Mouse (Mus musculus): ENCODE measurements around the gene Mill2. TPM values are rescaled to one million over a fixed set of nuclear protein-coding genes. Genes with fewer than 3 reads are reported as not detected.
"Not testable (repeated sequence)": the region's sequence is repeated elsewhere in the genome, so short reads cannot be mapped to it uniquely, and the experiment has no call there.

The Mill2 gene
- polyA plus RNA-seq, 1 experiment from 2014 or later = 0.50 TPM

DNA sequence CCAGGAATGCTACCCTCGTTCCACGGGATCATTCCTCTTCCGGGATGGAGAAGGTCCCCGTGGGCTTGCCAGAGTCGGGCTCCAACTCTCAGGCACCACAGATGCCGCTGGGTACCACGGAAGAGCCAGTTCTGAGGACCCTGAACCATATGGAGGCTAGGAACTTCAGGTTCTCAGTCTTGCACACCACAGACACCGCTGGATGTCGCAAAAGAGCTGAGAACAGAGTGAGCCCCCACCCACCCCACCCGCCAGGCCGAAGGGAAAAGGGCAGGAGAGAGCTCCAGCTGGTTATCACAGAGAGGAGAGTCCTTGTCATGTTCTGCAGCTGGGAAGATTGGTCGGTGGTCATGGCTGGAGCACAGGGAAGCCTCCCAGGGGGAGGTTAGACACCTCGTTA lies 7.5 kb upstream of the Mill2 start:
- Histone ChIP-seq H3K36me3 (replicated peaks; ENCODE audit: control insufficient read depth, insufficient read depth) (no peaks in the 10 kb centered on the region), H3K4me3 (replicated peaks; ENCODE audit: low read length) (no peak overlapping the region), H3K9me3 (ENCODE audit: control insufficient read depth, low read length) (no peaks in the 10 kb centered on the region), H3K4me2 (replicated peaks) (no peak overlapping the region), H3K27me3 (ENCODE audit: control insufficient read depth, insufficient read depth, low read length) (no peaks in the 10 kb centered on the region), H3K9ac (no peak overlapping the region), H3K27ac (no peak overlapping the region), H3K4me1 (replicated peaks; ENCODE audit: control insufficient read depth, insufficient read depth, low read length) (no peaks in the 10 kb centered on the region)
- ATAC-seq (ENCODE audit: low FRiP score) = no peak
- WGBS = 48% methylated on average over 13 of the region's 13 CpGs
- DNase-seq (ENCODE audit: low spot score) = no peak

DNA sequence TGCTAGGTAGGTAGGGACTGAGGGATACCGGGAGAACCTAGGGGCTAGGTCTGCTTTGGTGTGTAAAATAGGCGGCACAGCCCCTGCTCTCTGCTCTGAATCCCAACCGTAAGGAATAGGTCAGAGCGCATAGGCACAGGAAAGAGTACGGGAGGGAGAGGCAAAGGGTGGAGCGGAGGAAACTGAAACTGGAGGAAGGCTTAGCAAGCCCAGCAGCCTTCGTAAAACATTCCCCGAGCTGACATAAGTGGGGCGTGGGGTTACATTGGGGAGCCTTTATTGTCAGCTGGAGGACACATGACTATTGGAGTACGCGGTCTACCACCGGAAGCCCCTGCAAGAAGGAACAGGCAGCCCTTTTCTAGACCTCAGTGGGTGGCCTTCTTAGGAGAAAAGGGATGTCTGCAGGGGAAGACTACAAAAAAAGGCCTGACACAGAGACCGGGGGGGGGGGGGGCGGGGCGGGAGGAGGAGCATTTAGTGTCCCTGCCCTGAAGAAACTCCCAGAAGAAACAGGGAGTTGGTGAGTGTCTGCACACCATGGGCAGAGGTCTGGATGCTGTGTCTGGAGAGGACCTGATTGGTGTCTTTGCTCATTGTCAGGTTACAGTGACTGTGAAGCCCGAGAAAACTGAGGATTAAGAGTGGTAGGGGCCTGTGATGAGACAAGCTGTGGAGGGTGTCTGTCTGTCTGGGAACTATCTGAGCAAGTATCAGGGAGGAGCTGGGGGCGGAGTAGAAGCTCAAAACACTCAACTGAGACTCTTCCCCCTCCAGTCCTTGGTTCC lies 814 bp downstream of the Mill2 start:
- peak; percentile 75 for ATAC-seq (ENCODE audit: low FRiP score)
- H3K9ac ChIP-seq = peak overlapping the region; percentile 50

DNA sequence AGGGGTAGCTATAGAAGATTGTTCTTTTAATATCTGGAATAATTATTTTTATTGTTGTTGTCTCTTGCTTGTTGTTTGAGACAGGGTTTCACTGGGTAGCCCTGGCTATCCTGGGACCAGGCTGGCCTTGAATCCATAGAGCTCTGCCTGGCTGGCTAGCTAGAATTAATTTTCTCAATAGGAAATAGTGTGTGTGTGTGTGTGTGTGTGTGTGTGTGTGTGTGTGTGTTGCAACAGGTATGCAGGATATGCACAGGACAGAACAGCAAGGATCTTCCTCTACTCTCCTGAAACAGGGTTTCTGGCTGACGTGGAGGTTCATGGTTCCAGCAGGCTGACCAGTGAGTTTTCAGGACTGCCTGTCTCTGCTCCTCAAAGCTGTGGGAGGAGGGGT lies 1.4 kb downstream of the Mill2 start:
- Histone ChIP-seq H3K4me3 (replicated peaks; ENCODE audit: low read length) (no peak overlapping the region), H3K36me3 (replicated peaks; ENCODE audit: control insufficient read depth, insufficient read depth) (no peaks in the 10 kb centered on the region), H3K9me3 (ENCODE audit: control insufficient read depth, low read length) (no peaks in the 10 kb centered on the region), H3K4me1 (replicated peaks; ENCODE audit: control insufficient read depth, insufficient read depth, low read length) (no peaks in the 10 kb centered on the region), H3K27ac (no peak overlapping the region), H3K9ac (0 out of 2 replicates have a peak overlapping the region, but pooled peaks have one; percentile 1), H3K27me3 (ENCODE audit: control insufficient read depth, insufficient read depth, low read length) (no peaks in the 10 kb centered on the region), H3K4me2 (replicated peaks) (peak overlapping the region; percentile 55)
- no peak for DNase-seq (ENCODE audit: low spot score)
- WGBS = 53% methylated on average over 1 of the region's 1 CpGs
- ATAC-seq (ENCODE audit: low FRiP score) = no peak

More for the DNA sequence above, 814 bp downstream of the Mill2 start:
- Histone ChIP-seq H3K36me3 (replicated peaks; ENCODE audit: control insufficient read depth, insufficient read depth) (no peaks in the 10 kb centered on the region), H3K4me2 (replicated peaks) (peak overlapping the region; percentile 55), H3K27ac (peak overlapping the region; percentile 65), H3K4me3 (replicated peaks; ENCODE audit: low read length) (peak overlapping the region; percentile 29), H3K4me1 (replicated peaks; ENCODE audit: control insufficient read depth, insufficient read depth, low read length) (no peaks in the 10 kb centered on the region), H3K27me3 (ENCODE audit: control insufficient read depth, insufficient read depth, low read length) (no peaks in the 10 kb centered on the region), H3K9me3 (ENCODE audit: control insufficient read depth, low read length) (no peaks in the 10 kb centered on the region)
- DNase-seq (ENCODE audit: low spot score) = peak; percentile 25
- 5% methylated on average over 14 of the region's 17 CpGs for WGBS

DNA sequence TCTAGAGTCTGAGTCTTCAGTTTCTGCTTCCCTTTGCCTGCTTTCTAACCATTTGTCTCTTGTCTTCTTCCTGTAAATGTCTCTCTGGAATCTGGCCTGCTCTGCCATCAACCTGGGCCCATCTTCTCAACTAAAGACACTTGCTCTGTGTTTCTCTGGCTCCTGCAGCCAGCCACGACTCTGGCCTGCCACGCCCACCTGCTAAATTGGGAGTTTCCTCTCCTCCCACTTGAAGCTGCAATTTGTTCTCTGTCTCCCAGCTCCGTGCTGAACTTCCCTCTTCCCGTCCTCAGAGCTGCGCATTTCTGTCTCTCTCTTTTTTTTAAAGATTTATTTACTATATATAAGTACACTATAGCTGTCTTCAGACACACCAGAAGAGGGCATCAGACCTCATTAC lies 5.0 kb downstream of the Mill2 start:
- H3K4me3 ChIP-seq (replicated peaks; ENCODE audit: low read length) = no peak overlapping the region
- no peak for ATAC-seq (ENCODE audit: low FRiP score)
- H3K9me3 ChIP-seq (ENCODE audit: control insufficient read depth, low read length) = no peaks in the 10 kb centered on the region
- no peaks in the 10 kb centered on the region for H3K27me3 ChIP-seq (ENCODE audit: control insufficient read depth, insufficient read depth, low read length)
- no peak for DNase-seq (ENCODE audit: low spot score)
- no peak overlapping the region for H3K4me2 ChIP-seq (replicated peaks)
- H3K4me1 ChIP-seq (replicated peaks; ENCODE audit: control insufficient read depth, insufficient read depth, low read length) = no peaks in the 10 kb centered on the region
- H3K36me3 ChIP-seq (replicated peaks; ENCODE audit: control insufficient read depth, insufficient read depth) = no peaks in the 10 kb centered on the region
- WGBS = 58% methylated on average over 5 of the region's 5 CpGs
- no peak overlapping the region for H3K27ac ChIP-seq
- H3K9ac ChIP-seq = no peak overlapping the region

DNA sequence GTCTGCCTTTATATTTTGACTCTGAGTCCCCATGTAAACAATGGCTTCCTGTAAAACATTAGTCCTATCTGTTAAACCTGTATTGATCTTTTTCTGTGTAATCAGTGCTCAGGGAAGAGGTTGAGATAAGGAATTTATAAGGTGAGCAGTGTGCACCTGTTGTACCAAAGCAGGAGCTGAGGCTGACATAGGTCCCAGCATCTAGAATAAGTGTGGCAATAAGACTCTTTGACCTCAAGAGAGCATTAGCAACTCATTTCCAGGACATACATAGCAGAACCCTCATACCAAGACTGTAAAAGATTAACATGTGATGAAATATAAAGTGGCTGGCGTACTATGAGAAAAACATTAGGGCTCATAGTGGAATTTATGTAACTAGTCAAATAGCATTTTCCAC lies 8.6 kb downstream of the Mill2 start:
- ATAC-seq (ENCODE audit: low FRiP score) = no peak
- no peak overlapping the region for H3K27ac ChIP-seq
- 92% methylated on average over 1 of the region's 1 CpGs for WGBS

DNA sequence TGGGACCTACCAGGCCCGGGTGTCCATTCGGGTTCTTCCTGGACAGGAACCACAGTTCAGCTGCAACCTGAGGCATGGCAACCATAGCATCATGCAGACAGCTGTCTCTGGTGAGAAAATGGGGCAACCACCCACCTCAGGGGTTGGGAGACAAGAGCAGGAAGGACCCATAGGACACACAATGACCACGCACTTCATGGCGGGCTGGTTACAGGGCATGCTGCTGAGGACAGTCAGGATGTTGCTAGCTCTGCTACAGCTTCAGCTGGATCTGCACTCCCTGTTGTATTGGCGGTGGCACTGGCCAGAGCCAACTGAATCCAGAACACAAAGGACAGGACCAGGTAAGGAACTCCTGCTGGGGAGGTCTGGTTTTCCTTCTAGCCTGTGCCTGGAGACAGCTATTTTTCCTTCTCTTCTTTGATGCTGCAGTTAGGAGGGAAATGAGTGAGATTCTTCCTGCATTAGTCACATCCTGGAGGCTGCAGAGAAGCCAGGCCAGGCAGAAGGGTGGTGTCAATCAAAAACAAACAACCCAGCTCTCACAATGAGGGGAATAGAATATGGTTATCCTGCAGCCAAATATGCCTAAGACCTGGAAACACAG lies 18.6 kb downstream of the Mill2 start:
- Histone ChIP-seq H3K9me3 (ENCODE audit: control insufficient read depth, low read length) (no peaks in the 10 kb centered on the region), H3K4me3 (replicated peaks; ENCODE audit: low read length) (no peak overlapping the region), H3K4me2 (replicated peaks) (no peak overlapping the region), H3K36me3 (replicated peaks; ENCODE audit: control insufficient read depth, insufficient read depth) (no peaks in the 10 kb centered on the region), H3K27ac (0 out of 2 replicates have a peak overlapping the region, but pooled peaks have one; percentile 12), H3K27me3 (ENCODE audit: control insufficient read depth, insufficient read depth, low read length) (no peaks in the 10 kb centered on the region), H3K4me1 (replicated peaks; ENCODE audit: control insufficient read depth, insufficient read depth, low read length) (no peaks in the 10 kb centered on the region), H3K9ac (no peak overlapping the region)
- DNase-seq (ENCODE audit: low spot score) = no peak
- no peak for ATAC-seq (ENCODE audit: low FRiP score)
- WGBS = 78% methylated on average over 5 of the region's 5 CpGs

More for the DNA sequence above, 8.6 kb downstream of the Mill2 start:
- DNase-seq (ENCODE audit: low spot score) = no peak
- Histone ChIP-seq H3K27me3 (ENCODE audit: control insufficient read depth, insufficient read depth, low read length) (no peaks in the 10 kb centered on the region), H3K9ac (no peak overlapping the region), H3K4me2 (replicated peaks) (no peak overlapping the region), H3K4me1 (replicated peaks; ENCODE audit: control insufficient read depth, insufficient read depth, low read length) (no peaks in the 10 kb centered on the region), H3K36me3 (replicated peaks; ENCODE audit: control insufficient read depth, insufficient read depth) (no peaks in the 10 kb centered on the region), H3K9me3 (ENCODE audit: control insufficient read depth, low read length) (no peaks in the 10 kb centered on the region), H3K4me3 (replicated peaks; ENCODE audit: low read length) (no peak overlapping the region)

- no peak for ATAC-seq (ENCODE audit: low FRiP score)
- Histone ChIP-seq H3K27me3 (ENCODE audit: control insufficient read depth, insufficient read depth, low read length) (no peaks in the 10 kb centered on the region), H3K9ac (no peak overlapping the region), H3K27ac (no peak overlapping the region), H3K36me3 (replicated peaks; ENCODE audit: control insufficient read depth, insufficient read depth) (no peaks in the 10 kb centered on the region), H3K9me3 (ENCODE audit: control insufficient read depth, low read length) (no peaks in the 10 kb centered on the region), H3K4me3 (replicated peaks; ENCODE audit: low read length) (no peak overlapping the region), H3K4me2 (replicated peaks) (no peak overlapping the region), H3K4me1 (replicated peaks; ENCODE audit: control insufficient read depth, insufficient read depth, low read length) (no peaks in the 10 kb centered on the region)
- DNase-seq (ENCODE audit: low spot score) = no peak
- WGBS = 88% methylated on average over 6 of the region's 6 CpGs
Observed at GRCm38 (mm10) chr7:18862801-18863200, 23.0 kb downstream of the Mill2 start.

DNA sequence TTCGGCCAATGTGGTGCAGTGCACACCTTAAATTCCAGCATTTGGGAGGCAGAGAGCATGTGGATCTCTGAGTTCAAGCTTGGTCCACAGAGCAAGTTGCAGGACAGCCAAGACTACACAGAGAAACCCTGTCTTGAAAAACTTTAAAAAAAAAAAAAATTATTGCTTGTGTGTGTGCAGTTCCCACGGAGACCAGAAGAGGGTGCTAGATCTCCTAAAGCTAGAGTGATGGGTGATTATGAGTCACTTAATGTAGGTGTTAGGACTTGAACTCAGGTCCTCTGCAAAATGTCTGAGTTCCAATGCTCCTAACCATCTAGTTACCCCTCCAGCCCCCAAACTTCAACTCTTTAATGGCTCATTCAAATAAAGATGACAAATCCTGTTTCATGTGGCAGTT lies 28.7 kb downstream of the Mill2 start:
- Histone ChIP-seq H3K9me3 (ENCODE audit: control insufficient read depth, low read length) (no peaks in the 10 kb centered on the region), H3K4me3 (replicated peaks; ENCODE audit: low read length) (no peak overlapping the region), H3K9ac (no peak overlapping the region), H3K36me3 (replicated peaks; ENCODE audit: control insufficient read depth, insufficient read depth) (no peaks in the 10 kb centered on the region), H3K4me1 (replicated peaks; ENCODE audit: control insufficient read depth, insufficient read depth, low read length) (0 out of 2 replicates have a peak, but pooled peaks cover 4% of the 10 kb centered on the region), H3K27me3 (ENCODE audit: control insufficient read depth, insufficient read depth, low read length) (no peaks in the 10 kb centered on the region), H3K27ac (no peak overlapping the region), H3K4me2 (replicated peaks) (no peak overlapping the region)
- 93% methylated on average over 2 of the region's 2 CpGs for WGBS
- DNase-seq (ENCODE audit: low spot score) = no peak
- no peak for ATAC-seq (ENCODE audit: low FRiP score)

GRCm38 (mm10) chr7:18871031-18871430 lies 31.3 kb downstream of the Mill2 start, which contains the start of gene Pglyrp1:
Pglyrp1 (plus strand) TSS chr7:18871331.
- not testable (repeated sequence) for H3K4me2 ChIP-seq (replicated peaks); H3K4me3 ChIP-seq (replicated peaks; ENCODE audit: low read length); H3K27ac ChIP-seq; ATAC-seq (ENCODE audit: low FRiP score); H3K36me3 ChIP-seq (replicated peaks; ENCODE audit: control insufficient read depth, insufficient read depth); H3K4me1 ChIP-seq (replicated peaks; ENCODE audit: control insufficient read depth, insufficient read depth, low read length); DNase-seq (ENCODE audit: low spot score); H3K9ac ChIP-seq; H3K9me3 ChIP-seq (ENCODE audit: control insufficient read depth, low read length); H3K27me3 ChIP-seq (ENCODE audit: control insufficient read depth, insufficient read depth, low read length)
- WGBS = no CpG with 5 or more reads among the region's 8 CpGs

All from hindbrain, embryonic 14.5 days (tissue).